Comparison of ENCODE assay signal across 14 mouse cellular contexts in the genomic region with DNA sequence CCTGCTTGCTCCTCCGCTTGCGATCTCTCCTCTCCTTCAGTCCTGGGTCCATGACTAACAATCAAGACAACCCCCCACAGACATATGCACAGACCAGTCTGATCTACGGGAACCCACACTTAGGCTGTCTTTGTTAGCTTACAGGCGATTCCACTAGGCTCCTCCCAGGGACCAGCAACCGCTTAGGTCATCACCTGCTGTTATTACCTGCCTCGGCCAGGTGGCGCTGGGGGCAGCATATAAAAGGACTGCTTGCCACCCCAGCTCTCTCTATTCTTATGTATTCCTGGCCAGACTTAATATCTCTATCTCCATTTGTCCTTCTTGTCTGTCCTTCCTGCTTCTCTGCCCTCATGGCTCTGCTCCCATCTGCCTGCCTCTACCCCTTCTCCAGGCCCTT. TPM values are rescaled to one million over a fixed set of nuclear protein-coding genes. Genes with fewer than 3 reads are reported as not detected.
DNase-seq lines count a peak whose midpoint lies in the region; ATAC-seq and TF ChIP-seq lines count a peak whose summit lies in the region.
"Had no signal": no experiment of that assay in that cellular context is flagged by ENCODE, and none has a peak within 500 bp of the region (broad histone marks: within the 10 kb centered on the region; RNA-seq: fewer than 3 reads in every experiment).

No protein-coding gene starts in this region.

- ATAC-seq in CD4-positive, CD25-positive, alpha-beta regulatory T cell, adult 4 months = no peak
- ATAC-seq in lung, embryonic 14.5 days (ENCODE audit: insufficient read depth) = no peak
- ATAC-seq in megakaryocyte progenitor cell, adult 5-6 weeks (replicated peaks; ENCODE audit: poor library complexity) = no peak

- H3K4me2 ChIP-seq in lung, embryonic 14.5 days = no peak overlapping the region
- H3K4me2 ChIP-seq: embryonic facial prominence, embryonic 12.5 days; forebrain, embryonic 12.5 days had no signal

- no peak overlapping the region for H3K9ac ChIP-seq in lung, embryonic 14.5 days
- H3K9ac ChIP-seq: embryonic facial prominence, embryonic 12.5 days; forebrain, embryonic 12.5 days had no signal

- no peaks in the 10 kb centered on the region for H3K36me3 ChIP-seq in lung, embryonic 14.5 days (ENCODE audit: insufficient read depth)
- H3K36me3 ChIP-seq: embryonic facial prominence, embryonic 12.5 days; forebrain, embryonic 12.5 days had no signal

- 49% methylated on average over 7 of the region's 7 CpGs for WGBS in lung, embryonic 14.5 days

- H3K9me3 ChIP-seq in lung, embryonic 14.5 days (ENCODE audit: low read depth, low read length) = no peaks in the 10 kb centered on the region
- H3K9me3 ChIP-seq: embryonic facial prominence, embryonic 12.5 days; forebrain, embryonic 12.5 days had no signal

- H3K4me3 ChIP-seq in lung, embryonic 14.5 days (ENCODE audit: low read depth, low read length) = no peak overlapping the region
- H3K4me3 ChIP-seq: embryonic facial prominence, embryonic 12.5 days; forebrain, embryonic 12.5 days had no signal

- H3K27me3 ChIP-seq in lung, embryonic 14.5 days (ENCODE audit: insufficient read depth, low read length) = no peaks in the 10 kb centered on the region
- H3K27me3 ChIP-seq: embryonic facial prominence, embryonic 12.5 days; forebrain, embryonic 12.5 days had no signal

- no peaks in the 10 kb centered on the region for H3K4me1 ChIP-seq in lung, embryonic 14.5 days (ENCODE audit: insufficient read depth)
- H3K4me1 ChIP-seq: embryonic facial prominence, embryonic 12.5 days; forebrain, embryonic 12.5 days had no signal

- DNase-seq in CD4-positive, CD25-positive, alpha-beta regulatory T cell, adult 2 months (ENCODE audit: low read depth, low spot score) = peak; percentile 14
- DNase-seq in urinary bladder, postnatal 25 days (ENCODE audit: low spot score) = peak; percentile 8
- no peak for DNase-seq in urinary bladder, postnatal 10 days (ENCODE audit: low spot score)
- peak; percentile 5 for DNase-seq in lung, embryonic 14.5 days
- no peak for DNase-seq in frontal cortex, adult 2 months (ENCODE audit: extremely low spot score in 1 of 2, low spot score in 1 of 2)
- no peak for DNase-seq in heart, adult 9 months (ENCODE audit: low spot score in 2 of 2)
- DNase-seq: cerebellum, adult 2 months; gastrocnemius, postnatal 36 days; thymus, postnatal 25 days had no signal

- H3K27ac ChIP-seq in lung, embryonic 14.5 days (ENCODE audit: low read depth) = no peak overlapping the region
- H3K27ac ChIP-seq: embryonic facial prominence, embryonic 12.5 days; forebrain, embryonic 12.5 days; macrophage had no signal

- TF ChIP-seq CTCF in lung, embryonic 14.5 days (IDR thresholded peaks at IDR 0.05; ENCODE audit: low read depth) = no peak

RNA-seq across cellular contexts. Expression of a gene that starts 35.4 kb away (rescaled TPM):
- 10 to 100 TPM; 49.8 to 70.8 TPM for polyA plus RNA-seq in CD4-positive, CD25-positive, alpha-beta regulatory T cell, adult 4 months (2017; shearing (Covaris generic))
- polyA plus RNA-seq in lung, embryonic 14.5 days (2014; fragmentation: Nextera tagmentation; extraction: Ambion mirVana) = 68.2 and 70.4 TPM in 2 replicates
- total RNA-seq in megakaryocyte progenitor cell, adult 5-6 weeks (2015) = 32.6 and 37.7 TPM in 2 replicates
- 30.8 and 40.6 TPM in 2 replicates for total RNA-seq in megakaryocyte progenitor cell, adult 5-6 weeks (2017)
- 37.7 and 38.2 TPM in 2 replicates for polyA plus RNA-seq in frontal cortex, adult 2 months (2012; rRNA removed)

Comparison
In these comparisons a context has a peak if more than half of its experiments do, and no peak if none do; other contexts are left out.
1. DNase-seq: peak in CD4-positive, CD25-positive, alpha-beta regulatory T cell, adult 2 months (single experiment), urinary bladder, postnatal 25 days (single experiment) and lung, embryonic 14.5 days (single experiment); none in urinary bladder, postnatal 10 days (single experiment), frontal cortex, adult 2 months (0 of 2) and heart, adult 9 months (0 of 2).